Mouse (Mus musculus) gastrocnemius, postnatal 10 days (tissue): ENCODE data around the gene Slc1a3. TPM values are rescaled to one million over a fixed set of nuclear protein-coding genes. Genes with fewer than 3 reads are reported as not detected.

Experiments
- DNase-seq: peaks from one replicate; pipeline ENCODE4 v3.0.0; 2021; ENCODE audit warnings: mixed read lengths
- total RNA-seq, 2 experiments: library from RNA; stranded (reverse); gene quantifications; 2 replicates each; pipeline ENCODE4 v1.2.3; 2021

Slc1a3 gene
- total RNA-seq, 2 experiments from 2014 or later: 3.7 to 4.3 TPM

DNA sequence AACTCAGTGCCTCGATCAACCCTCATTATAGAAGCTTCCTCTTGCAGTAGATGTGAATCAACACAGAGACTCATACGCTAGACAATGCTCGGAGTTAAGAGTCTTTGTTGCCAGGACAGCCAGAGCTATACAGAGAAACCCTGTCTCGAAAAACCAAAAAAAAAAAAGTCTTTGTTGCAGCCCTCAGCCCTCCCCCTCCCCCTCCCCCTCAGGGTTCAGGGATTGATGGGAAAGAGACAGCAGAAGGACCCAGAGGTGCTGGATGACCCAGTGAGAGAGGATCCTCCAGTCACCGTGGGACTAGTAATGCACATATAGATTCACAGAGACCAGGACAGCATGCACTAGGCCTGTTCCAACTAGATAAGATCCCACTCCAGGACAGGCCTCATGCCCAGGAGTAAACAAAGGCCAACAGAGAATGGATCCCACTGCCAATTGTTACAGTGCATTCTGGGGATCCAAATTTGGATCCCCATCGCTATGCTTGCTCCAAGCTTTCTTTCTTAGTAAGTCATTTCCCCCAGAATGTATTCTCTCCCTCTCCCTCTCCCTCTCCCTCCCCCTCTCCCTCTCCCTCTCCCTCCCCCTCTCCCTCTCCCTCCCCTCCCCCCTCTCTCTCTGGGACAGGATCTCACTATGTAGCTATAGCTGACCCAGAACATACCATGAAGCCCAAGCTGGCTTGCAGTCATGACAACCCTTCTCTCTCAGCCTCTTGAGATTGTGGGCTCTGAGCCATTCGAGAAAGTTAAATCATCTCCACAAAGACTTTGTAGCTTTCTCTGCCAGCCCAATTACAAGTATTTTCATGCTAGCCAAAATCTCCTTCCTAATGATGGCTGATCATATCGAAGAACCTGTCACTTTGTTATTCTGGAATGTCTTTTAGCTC is 52.2 kb downstream of the Slc1a3 start:
- no peak for DNase-seq

DNA sequence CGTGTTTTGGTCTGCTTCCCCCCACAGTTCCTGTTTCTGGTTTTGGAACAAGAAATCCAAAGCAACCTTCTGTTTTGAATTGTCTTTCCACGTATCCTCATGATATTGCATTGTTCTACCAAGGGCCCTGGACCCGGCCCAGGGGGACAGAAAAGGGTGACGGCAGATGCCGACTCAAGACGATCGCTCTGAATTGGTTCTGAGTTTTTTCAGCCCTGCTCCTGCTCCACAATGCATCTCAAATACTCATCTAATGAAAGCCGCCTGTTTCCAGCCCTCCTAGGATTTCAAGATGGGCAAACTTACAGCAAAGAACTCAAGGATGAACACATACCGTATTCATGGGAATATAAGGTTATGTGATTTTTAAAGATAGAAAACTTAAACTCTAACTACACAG is 55.3 kb downstream of the Slc1a3 start:
- peak; percentile 18 for DNase-seq

GRCm38 (mm10) chr15:8652637-8653036 is 57.9 kb downstream of the Slc1a3 start:
- DNase-seq: no peak

DNA sequence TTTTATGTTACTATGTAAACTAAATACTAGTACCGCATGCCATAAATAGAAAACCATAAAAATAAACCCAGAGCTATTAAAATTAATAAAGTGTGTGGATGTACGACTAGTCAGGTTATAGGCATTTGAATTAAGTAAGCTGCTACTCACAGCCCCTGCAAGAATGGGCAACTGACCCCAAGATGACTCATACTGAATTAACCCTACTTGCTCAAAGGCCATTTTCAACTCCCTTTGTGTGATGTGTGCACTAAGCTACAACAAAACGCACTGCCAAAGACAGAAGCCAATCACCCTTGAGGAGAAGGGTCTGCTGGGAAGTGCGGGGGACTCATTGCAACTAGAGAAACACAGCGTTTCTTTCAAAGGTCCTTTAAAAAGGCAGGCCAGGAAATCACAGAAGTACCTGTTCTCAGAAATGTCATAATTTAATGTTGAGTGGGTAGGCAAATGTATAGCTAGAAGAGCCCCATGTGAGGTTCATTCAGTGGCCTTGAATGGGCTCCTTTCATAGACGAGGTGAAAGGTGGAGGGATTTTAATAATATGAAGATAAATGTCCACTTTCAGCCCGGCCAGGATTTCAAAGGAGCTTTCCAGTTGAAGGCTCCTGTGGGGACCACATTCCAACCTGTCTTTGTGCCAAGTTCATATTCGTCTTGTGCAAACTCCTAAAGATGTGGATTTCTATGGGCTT is 66.4 kb downstream of the Slc1a3 start:
- DNase-seq: no peak

GRCm38 (mm10) chr15:8639856-8640255 is 70.7 kb downstream of the Slc1a3 start:
- DNase-seq: no peak

- no peak for DNase-seq
These were observed 71.8 kb downstream of the Slc1a3 start for GRCm38 (mm10) chr15:8638568-8639325.

DNA sequence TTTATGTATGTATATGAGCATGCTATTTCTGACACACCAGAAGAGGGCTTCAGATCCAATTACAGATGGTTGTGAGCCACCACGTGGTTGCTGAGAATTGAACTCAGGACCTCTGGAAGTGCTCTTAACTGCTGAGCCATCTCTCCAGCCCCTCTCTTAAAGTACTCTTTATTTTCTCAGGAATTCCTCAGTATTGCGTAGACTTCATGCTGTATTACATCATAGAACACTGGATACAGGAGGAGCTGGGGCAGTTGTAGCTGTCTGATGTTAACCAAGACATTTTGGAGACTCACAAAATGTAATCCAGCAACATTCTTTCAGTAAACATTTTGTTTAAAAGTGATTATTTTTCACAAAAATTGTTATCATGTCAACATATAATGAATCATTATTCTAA is 73.3 kb downstream of the Slc1a3 start:
- no peak for DNase-seq

GRCm38 (mm10) chr15:8635974-8636373 is 74.6 kb downstream of the Slc1a3 start:
- DNase-seq: no peak

- no peak for DNase-seq
These were observed 75.8 kb downstream of the Slc1a3 start for GRCm38 (mm10) chr15:8634807-8635206.

DNA sequence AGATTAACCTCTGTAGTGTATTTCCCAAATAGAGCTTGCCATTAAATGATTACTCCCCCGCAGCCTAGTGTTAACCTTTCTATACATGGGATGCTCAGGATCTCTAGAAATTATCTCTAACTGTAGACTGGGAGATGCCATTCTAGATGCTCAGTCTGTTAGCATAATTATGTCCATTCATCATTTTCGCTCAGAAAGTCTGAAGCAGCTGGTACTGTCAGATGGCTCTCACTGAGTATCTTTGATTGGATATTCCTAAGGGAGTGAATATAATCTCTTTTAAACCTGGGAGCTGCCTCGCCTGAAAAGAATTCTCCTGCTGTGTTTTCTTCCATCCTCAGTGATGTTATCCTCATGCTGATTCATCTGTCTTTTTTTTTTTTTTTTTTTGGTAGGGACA is 76.2 kb downstream of the Slc1a3 start:
- DNase-seq: no peak

DNA sequence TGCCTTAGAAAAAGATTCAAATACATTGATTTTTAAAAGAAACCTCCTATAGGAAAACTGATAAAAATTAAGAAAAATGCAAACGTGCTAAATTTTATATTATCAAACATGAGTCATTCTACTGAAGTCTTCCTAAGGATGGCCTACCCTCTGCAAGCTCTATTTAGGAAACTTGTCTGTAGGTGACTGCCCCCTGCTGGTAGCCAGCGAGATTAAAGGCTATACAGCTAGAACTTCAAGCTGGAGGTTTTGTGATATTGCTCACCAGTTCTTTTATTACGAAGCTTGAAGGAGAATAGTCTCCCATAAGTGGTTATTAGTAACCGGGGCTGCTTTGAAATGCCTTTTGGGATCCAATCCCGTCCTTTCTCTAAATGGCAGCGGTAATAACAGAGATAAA is 77.2 kb downstream of the Slc1a3 start:
- peak; percentile 56 for DNase-seq

GRCm38 (mm10) chr15:8632361-8632760 is 78.2 kb downstream of the Slc1a3 start:
- DNase-seq: no peak

- peak; percentile 71 for DNase-seq
These were observed 81.2 kb downstream of the Slc1a3 start for GRCm38 (mm10) chr15:8629317-8629831.

GRCm38 (mm10) chr15:8628150-8628549 is 82.4 kb downstream of the Slc1a3 start:
- DNase-seq: no peak

DNA sequence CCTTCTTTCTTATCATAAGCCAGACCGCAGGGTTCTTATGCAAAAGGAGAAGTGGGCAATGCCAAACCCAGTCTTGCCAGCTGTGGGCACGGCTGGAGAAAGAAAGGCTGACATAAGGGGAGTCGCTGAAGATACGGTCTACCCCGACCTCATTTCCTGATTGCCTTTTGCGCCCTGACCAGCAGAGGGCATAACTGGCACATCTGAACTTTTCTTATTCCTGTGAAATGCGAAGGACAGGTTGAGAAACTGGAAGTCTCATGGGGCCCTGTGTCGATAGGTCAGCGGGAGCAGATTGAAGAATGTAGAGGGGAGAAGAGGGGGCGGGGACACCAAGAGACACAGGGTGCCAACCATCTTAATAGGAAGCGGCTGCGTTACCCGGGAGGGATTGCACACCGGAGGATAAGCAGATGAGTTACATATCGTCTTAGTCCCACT is 83.4 kb downstream of the Slc1a3 start:
- peak; percentile 51 for DNase-seq

- DNase-seq: peak; percentile 20
These were observed 85.2 kb downstream of the Slc1a3 start for GRCm38 (mm10) chr15:8625370-8625769.

DNA sequence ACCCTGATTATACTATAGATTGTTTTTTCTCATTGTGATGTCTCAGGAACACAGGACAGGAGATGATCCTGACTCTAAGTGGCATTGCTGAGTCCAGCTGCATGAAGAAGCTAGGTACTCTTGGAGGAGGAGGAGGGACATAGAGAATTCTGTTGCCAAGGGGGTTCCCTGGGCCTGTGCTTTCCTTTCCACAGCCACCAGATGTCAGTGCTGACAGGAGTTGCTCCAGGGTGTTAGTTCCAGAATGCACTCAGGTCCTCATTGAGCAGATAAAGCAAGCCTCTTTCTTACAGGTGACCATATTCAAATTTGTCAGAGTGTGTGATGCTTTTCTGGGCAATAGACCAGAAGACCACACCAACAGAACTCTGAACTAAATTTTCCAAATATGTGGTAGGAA is 86.7 kb downstream of the Slc1a3 start:
- DNase-seq: no peak

DNA sequence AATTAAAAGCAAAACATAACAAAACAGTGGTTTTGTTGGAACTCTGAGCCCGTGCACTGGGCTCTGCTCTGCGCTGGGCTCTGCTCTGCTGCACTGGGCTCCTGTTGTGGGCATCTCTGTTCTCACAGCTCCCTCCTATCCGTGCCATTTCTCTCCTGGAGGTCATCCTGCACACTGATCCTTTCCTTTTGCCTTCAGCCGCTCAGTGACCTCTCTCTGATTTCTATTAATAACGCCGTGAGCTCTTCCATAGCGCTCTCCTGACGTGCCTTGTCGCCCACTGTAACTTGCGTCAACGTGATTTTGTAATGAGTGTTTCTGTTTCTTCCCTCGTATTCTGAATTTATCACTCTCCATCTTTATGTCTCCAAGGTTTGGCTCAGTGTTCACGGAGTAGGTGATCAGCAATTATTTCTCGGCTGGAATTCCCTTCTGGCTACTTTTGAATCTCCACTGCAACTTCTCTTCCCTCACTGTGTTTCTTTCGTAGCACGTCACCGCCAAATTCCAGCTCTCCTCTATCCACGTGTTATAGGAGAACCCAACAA is 91.0 kb downstream of the Slc1a3 start:
- no peak for DNase-seq

DNA sequence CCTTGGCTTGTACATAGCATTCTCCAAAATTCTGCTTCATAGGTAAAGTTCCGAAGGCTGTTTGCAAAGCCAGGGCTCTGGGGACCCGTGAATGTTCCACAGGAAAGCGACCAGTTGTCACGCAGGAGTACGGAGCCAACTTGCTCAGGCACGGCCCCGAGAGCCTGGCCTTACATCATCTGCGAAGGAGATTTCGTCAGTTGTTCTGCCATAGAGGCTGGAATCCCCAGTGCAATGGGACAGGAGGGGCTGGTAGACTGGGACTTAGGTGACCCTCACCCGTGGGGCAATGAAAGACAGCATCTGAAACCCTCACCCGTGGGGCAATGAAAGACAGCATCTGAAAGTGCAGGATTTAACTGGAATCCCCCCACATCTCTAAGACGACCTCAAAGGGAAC is 94.3 kb downstream of the Slc1a3 start:
- DNase-seq: no peak

GRCm38 (mm10) chr15:8615511-8616224 is 94.9 kb downstream of the Slc1a3 start:
- DNase-seq: no peak

DNA sequence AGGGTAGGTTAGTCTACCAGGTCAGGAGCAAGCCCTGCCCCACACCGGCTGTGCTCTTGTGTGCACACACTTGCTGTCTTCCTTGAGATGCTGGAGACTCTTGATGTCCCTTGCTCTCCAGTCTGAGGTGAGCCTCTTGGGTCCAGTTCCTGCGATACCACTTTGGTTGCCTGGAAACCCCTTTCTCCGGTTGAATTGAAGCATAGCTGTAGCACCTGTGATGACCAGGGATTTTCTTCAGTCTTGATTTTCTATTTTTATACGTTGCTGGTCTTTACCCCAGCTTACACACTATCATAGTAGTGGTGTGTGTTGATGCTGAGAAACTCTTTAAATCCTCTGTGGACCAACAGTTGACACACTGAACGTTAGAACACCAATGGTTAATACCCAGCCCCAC is 95.9 kb downstream of the Slc1a3 start:
- DNase-seq: no peak
